Mouse (Mus musculus) kidney, postnatal 0 days (tissue): ENCODE measurements around the gene Mall. TPM values are rescaled to one million over a fixed set of nuclear protein-coding genes. Genes with fewer than 3 reads are reported as not detected.
A peak's percentile ranks its signal among the peaks of the same experiment; 100 is the strongest.

Experiments
- ATAC-seq: fragments of 200-750 bp; cut with Nextera tagmentation; replicated peaks from 2 replicates; pipeline ENCODE4 v1.8.0; 2017; ENCODE audit warnings: low read depth, moderate number of reproducible peaks, moderate TSS enrichment, moderate library complexity; ENCODE audit not compliant: low FRiP score
- DNase-seq: peaks from one replicate; pipeline ENCODE4 v3.0.0-alpha.2; 2016; ENCODE audit warnings: low spot score
- H3K27ac ChIP-seq: fragments of 300-500 bp; sonication (generic); 2 replicates; pipeline ENCODE4 v1.5.1; 2014; ENCODE audit warnings: mild to moderate bottlenecking
- H3K27me3 ChIP-seq: fragments of 300-500 bp; sonication (generic); 2 replicates; pipeline ENCODE4 v1.6.1; 2014; ENCODE audit warnings: low read length, mixed read lengths; ENCODE audit not compliant: insufficient read depth
- H3K36me3 ChIP-seq: fragments of 300-500 bp; sonication (generic); 2 replicates; pipeline ENCODE4 v1.6.1; 2014; ENCODE audit warnings: low read length, mixed read lengths; ENCODE audit not compliant: insufficient read depth
- H3K4me1 ChIP-seq: fragments of 300-500 bp; sonication (generic); replicated peaks from 2 replicates; pipeline ENCODE4 v1.6.1; 2014; ENCODE audit warnings: antibody characterized with exemption, low read length, mixed read lengths; ENCODE audit not compliant: insufficient read depth
- H3K4me2 ChIP-seq: fragments of 300-500 bp; sonication (generic); 2 replicates; pipeline ENCODE4 v1.6.1; 2014; ENCODE audit warnings: mild to moderate bottlenecking, low read length, moderate library complexity, mixed read lengths
- H3K4me3 ChIP-seq: fragments of 300-500 bp; sonication (generic); replicated peaks from 2 replicates; pipeline ENCODE4 v1.5.1; 2014; ENCODE audit warnings: low read depth, low read length
- H3K9ac ChIP-seq: fragments of 300-500 bp; sonication (generic); 2 replicates; pipeline ENCODE4 v1.6.1; 2014; ENCODE audit warnings: low read depth, low read length
- H3K9me3 ChIP-seq: fragments of 300-500 bp; sonication (generic); replicated peaks from 2 replicates; pipeline ENCODE4 v1.6.1; 2016; ENCODE audit warnings: low read length, inconsistent platforms, mixed read lengths
- CTCF ChIP-seq: IDR thresholded peaks from 2 replicates; pipeline ENCODE4 v1.5.1; 2016; ENCODE audit warnings: antibody characterized with exemption, low read depth, mild to moderate bottlenecking, moderate library complexity
- WGBS: fragments of 180-500 bp; shearing (Covaris S2); extraction: QIAGEN DNeasy Blood & Tissue Kit; methylation state at CpG from one replicate; pipeline ENCODE4 v1.1.7; 2014; 5-methylcytosine and 5-hydroxymethylcytosine counted together
- polyA plus RNA-seq: library from polyadenylated mRNA; unstranded; fragments of >200 nt; fragmentation: Nextera tagmentation; extraction: Ambion mirVana; gene quantifications from 2 replicates; pipeline ENCODE4 v1.2.1, GENCODE M21; 2015

Mall gene
- polyA plus RNA-seq, 1 experiment from 2014 or later: 2.2 TPM

- Histone ChIP-seq H3K4me1 (peaks cover 16% of the 10 kb centered on the region), H3K4me3 (no peak overlapping the region), H3K4me2 (no peak overlapping the region), H3K27me3 (no peaks in the 10 kb centered on the region), H3K9me3 (no peaks in the 10 kb centered on the region), H3K9ac (no peak overlapping the region), H3K27ac (peak overlapping the region; percentile 84), H3K36me3 (no peaks in the 10 kb centered on the region)
- ATAC-seq (peak; percentile 58; the same call in 1 of the 2 replicates), DNase-seq (peak; percentile 91)
- WGBS: 29% methylated on average over 7 of the region's 7 CpGs
- no peak for TF ChIP-seq CTCF
Measured at GRCm38 (mm10) chr2:127722176-127722892, 7.4 kb downstream of the Mall start.

- Histone ChIP-seq H3K4me3 (no peak overlapping the region), H3K27ac (no peak overlapping the region), H3K4me2 (no peak overlapping the region), H3K4me1 (peaks cover 16% of the 10 kb centered on the region), H3K27me3 (no peaks in the 10 kb centered on the region), H3K9ac (no peak overlapping the region), H3K36me3 (no peaks in the 10 kb centered on the region), H3K9me3 (no peaks in the 10 kb centered on the region)
- ATAC-seq (no peak), DNase-seq (peak; percentile 35)
- no peak for TF ChIP-seq CTCF
- WGBS: 33% methylated on average over 8 of the region's 8 CpGs
Measured at GRCm38 (mm10) chr2:127718839-127719468, 10.8 kb downstream of the Mall start.

- Histone ChIP-seq H3K27me3 (no peaks in the 10 kb centered on the region), H3K36me3 (no peaks in the 10 kb centered on the region), H3K9me3 (no peaks in the 10 kb centered on the region), H3K4me2 (no peak overlapping the region), H3K27ac (no peak overlapping the region), H3K9ac (no peak overlapping the region), H3K4me3 (no peak overlapping the region), H3K4me1 (no peaks in the 10 kb centered on the region)
- 57% methylated on average over 3 of the region's 3 CpGs for WGBS
- TF ChIP-seq CTCF: no peak
- DNase-seq (no peak), ATAC-seq (no peak)
Measured at GRCm38 (mm10) chr2:127714726-127715125, 15.0 kb downstream of the Mall start.

GRCm38 (mm10) chr2:127708792-127709191 is 20.9 kb downstream of the Mall start:
- no peak for TF ChIP-seq CTCF
- WGBS: 83% methylated on average over 3 of the region's 3 CpGs
- no peaks in the 10 kb centered on the region for H3K9me3 ChIP-seq

GRCm38 (mm10) chr2:127708060-127708459 is 21.7 kb downstream of the Mall start:
- no peak for ATAC-seq
- Histone ChIP-seq H3K4me3 (no peak overlapping the region), H3K36me3 (no peaks in the 10 kb centered on the region), H3K9ac (no peak overlapping the region), H3K27me3 (no peaks in the 10 kb centered on the region), H3K4me1 (no peaks in the 10 kb centered on the region), H3K9me3 (no peaks in the 10 kb centered on the region), H3K4me2 (no peak overlapping the region), H3K27ac (no peak overlapping the region)
- DNase-seq: no peak
- 48% methylated on average over 3 of the region's 3 CpGs for WGBS
- no peak for TF ChIP-seq CTCF

More at GRCm38 (mm10) chr2:127708792-127709191, 20.9 kb downstream of the Mall start:
- DNase-seq (no peak), ATAC-seq (no peak)
- H3K36me3 ChIP-seq: no peaks in the 10 kb centered on the region
- no peak overlapping the region for H3K27ac ChIP-seq
- no peaks in the 10 kb centered on the region for H3K27me3 ChIP-seq
- H3K4me1 ChIP-seq: no peaks in the 10 kb centered on the region
- no peak overlapping the region for H3K9ac ChIP-seq
- H3K4me2 ChIP-seq: no peak overlapping the region
- no peak overlapping the region for H3K4me3 ChIP-seq

- WGBS: 77% methylated on average over 6 of the region's 6 CpGs
- DNase-seq (no peak), ATAC-seq (no peak)
- TF ChIP-seq CTCF: no peak
- Histone ChIP-seq H3K4me3 (no peak overlapping the region), H3K4me2 (no peak overlapping the region), H3K9me3 (no peaks in the 10 kb centered on the region), H3K9ac (no peak overlapping the region), H3K27ac (no peak overlapping the region), H3K4me1 (no peaks in the 10 kb centered on the region), H3K27me3 (no peaks in the 10 kb centered on the region), H3K36me3 (no peaks in the 10 kb centered on the region)
Measured at GRCm38 (mm10) chr2:127705267-127705666, 24.5 kb downstream of the Mall start.
